Mouse (Mus musculus) large intestine, adult 2 months (tissue): ENCODE data around the gene Fcer1a. TPM values are rescaled to one million over a fixed set of nuclear protein-coding genes. Genes with fewer than 3 reads are reported as not detected.
"Not testable (repeated sequence)": the region's sequence is repeated elsewhere in the genome, so short reads cannot be mapped to it uniquely, and the experiment has no call there.

ENCODE experiments used
- DNase-seq: peaks from one replicate; pipeline ENCODE4 v3.0.0-alpha.2; 2012; ENCODE audit warnings: low read depth, low spot score
- WGBS: fragments of 180-500 bp; shearing (Covaris S2); methylation state at CpG from one replicate; pipeline ENCODE4 v1.1.7; 2018; 5-methylcytosine and 5-hydroxymethylcytosine counted together
- polyA plus RNA-seq: library from polyadenylated mRNA; depleted of rRNA; stranded (reverse); fragments of >200 nt; gene quantifications from 2 replicates; pipeline ENCODE4 v1.2.3, GENCODE M21; 2012; rRNA removed

Gene Fcer1a
- polyA plus RNA-seq = 0.17 and 1.0 TPM in 2 replicates

- no peak for DNase-seq
- WGBS = 67% methylated on average over 2 of the region's 2 CpGs
These were observed at the start of gene Fcer1a for GRCm38 (mm10) chr1:173227081-173227480. Gene Fcer1a, minus strand, starts transcription at chr1:173227214.

DNA sequence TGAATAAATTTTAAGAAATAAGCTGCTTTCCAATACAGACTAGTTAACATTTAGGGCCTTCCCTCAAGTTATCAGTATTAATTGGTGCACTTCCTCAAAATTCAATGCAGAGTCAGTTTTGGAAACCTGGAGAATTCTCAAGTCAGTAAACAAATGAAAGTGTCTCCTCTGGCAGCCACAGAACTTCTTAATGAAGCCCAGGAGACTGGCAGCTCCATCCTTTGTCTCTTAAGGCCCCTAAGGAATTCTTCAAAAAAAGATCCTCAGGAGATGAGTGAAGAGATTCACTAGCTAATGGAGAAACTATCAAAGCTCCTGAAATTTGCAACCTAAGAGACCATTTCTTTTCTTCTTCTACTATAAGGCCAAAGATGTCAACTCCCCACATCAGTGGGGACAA, 38.7 kb upstream of the Fcer1a start, which contains the start of gene Olfr418:
Olfr418 (plus strand) TSS at position 301 of the 400 bp plus-strand sequence.
- DNase-seq = no peak

- 47% methylated on average over 3 of the region's 3 CpGs for whole genome bisulfite sequencing
- DNase-seq = no peak
These were observed 22.9 kb upstream of the Fcer1a start for GRCm38 (mm10) chr1:173249888-173250287.

GRCm38 (mm10) chr1:173237004-173237403, 10.0 kb upstream of the Fcer1a start:
- not testable (repeated sequence) for DNase-seq
- 85% methylated on average over 1 of the region's 1 CpGs for WGBS

- WGBS = 91% methylated on average over 3 of the region's 3 CpGs
- no peak for DNase-seq
These were observed 10.5 kb downstream of the Fcer1a start for GRCm38 (mm10) chr1:173216481-173216880.

- 75% methylated on average over 5 of the region's 5 CpGs for WGBS
These were observed 14.9 kb downstream of the Fcer1a start, which contains the start of gene Olfr1404 for GRCm38 (mm10) chr1:173212092-173212491. Gene Olfr1404, plus strand, starts transcription at chr1:173212392.

GRCm38 (mm10) chr1:173197508-173197907, 29.5 kb downstream of the Fcer1a start, which contains the start of gene Olfr218:
Gene Olfr218, plus strand, starts transcription at chr1:173197808.
- DNase-seq = no peak
- WGBS = 69% methylated on average over 5 of the region's 5 CpGs

More at GRCm38 (mm10) chr1:173212092-173212491, 14.9 kb downstream of the Fcer1a start, which contains the start of gene Olfr1404:
- no peak for DNase-seq

- WGBS = 79% methylated on average over 2 of the region's 2 CpGs
- no peak for DNase-seq
These were observed 30.7 kb downstream of the Fcer1a start for GRCm38 (mm10) chr1:173196359-173196758.

DNA sequence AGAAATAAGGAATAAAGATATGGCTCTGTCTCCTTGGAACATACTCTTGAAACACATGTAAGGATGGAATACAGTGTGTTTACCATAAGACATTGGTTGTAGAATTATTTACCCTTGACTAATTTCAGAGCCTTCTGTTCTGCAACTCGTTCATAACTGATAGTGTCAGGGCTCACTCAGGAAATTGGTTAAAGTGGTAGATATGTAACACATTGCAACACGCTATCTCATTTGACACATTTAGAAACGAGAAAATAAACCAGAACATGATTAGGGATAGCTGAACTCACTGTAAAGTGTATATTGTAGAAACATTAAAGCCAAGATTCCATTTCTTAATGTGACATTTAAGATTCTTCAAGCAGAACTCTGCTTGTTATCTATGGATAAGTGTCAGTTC, 35.0 kb downstream of the Fcer1a start:
- no peak for DNase-seq
- WGBS = 59% methylated on average over 3 of the region's 3 CpGs

- no peak for DNase-seq
- 48% methylated on average over 3 of the region's 3 CpGs for WGBS
These were observed 36.5 kb downstream of the Fcer1a start, which contains the start of gene Olfr1406 for GRCm38 (mm10) chr1:173190540-173190939. Gene Olfr1406, minus strand, starts transcription at chr1:173190640.

GRCm38 (mm10) chr1:173174154-173174842, 52.7 kb downstream of the Fcer1a start:
- DNase-seq = no peak

Other genes with a start within 250 kb of the Fcer1a start
- gene Olfr1408, start 89.8 kb downstream of the Fcer1a start, polyA plus RNA-seq = not detected in 2 replicates
- not detected in 2 replicates for gene Olfr1406, start 36.6 kb downstream of the Fcer1a start, polyA plus RNA-seq
- not detected in 2 replicates for gene Olfr218, start 29.4 kb downstream of the Fcer1a start, polyA plus RNA-seq
- not detected in 2 replicates for gene Olfr1404, start 14.8 kb downstream of the Fcer1a start, polyA plus RNA-seq
- not detected in 2 replicates for gene Olfr418, start 38.8 kb upstream of the Fcer1a start, polyA plus RNA-seq
- 167 and 349 TPM in 2 replicates for gene Mptx2, start 50.6 kb upstream of the Fcer1a start, polyA plus RNA-seq
- gene Ackr1, start 106.5 kb upstream of the Fcer1a start, polyA plus RNA-seq = 9.8 and 13.6 TPM in 2 replicates
- gene Aim2, start 123.7 kb upstream of the Fcer1a start, polyA plus RNA-seq = 6.1 and 7.0 TPM in 2 replicates
- gene Cadm3, start 140.5 kb upstream of the Fcer1a start, polyA plus RNA-seq = 6.2 and 7.5 TPM in 2 replicates